ENCODE assay signal across 20 mouse cellular contexts in the genomic region with DNA sequence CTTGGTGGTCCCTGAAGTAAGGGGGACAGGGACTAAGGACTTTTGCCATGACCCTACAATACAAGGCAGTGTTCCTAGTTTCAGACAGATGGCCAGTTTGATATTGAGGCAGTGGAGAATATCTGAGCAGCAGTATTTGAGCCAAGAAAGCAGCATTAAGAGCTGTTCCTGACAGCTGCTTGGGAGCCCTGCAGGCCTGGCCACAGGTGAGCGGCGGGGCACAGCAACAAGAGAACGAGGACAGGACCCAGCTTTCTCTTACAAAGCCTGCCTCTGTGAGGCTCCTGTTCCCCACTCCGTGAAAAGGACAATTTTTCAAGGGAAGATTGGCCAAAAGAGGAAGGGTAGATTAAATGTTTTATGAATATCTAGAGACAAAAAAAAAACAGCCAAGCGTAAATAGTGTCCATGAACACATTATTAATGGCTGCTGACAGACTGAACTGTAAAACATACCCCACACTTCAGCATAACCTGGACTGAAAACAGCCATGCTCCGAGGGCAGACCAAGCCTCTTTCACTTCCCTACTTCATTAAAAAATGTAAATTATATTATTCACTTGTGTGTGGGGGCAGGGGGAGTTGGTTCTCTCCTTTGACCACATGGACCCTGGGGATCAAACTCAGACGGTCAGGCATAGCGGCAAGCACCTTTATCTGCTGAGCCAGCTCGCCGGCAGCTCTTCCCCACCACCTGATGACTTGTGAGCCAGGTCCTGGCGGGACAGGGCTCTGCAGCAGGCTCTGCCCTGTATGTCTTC. TPM values are rescaled to one million over a fixed set of nuclear protein-coding genes. Genes with fewer than 3 reads are reported as not detected.
DNase-seq lines count a peak whose midpoint lies in the region; ATAC-seq and TF ChIP-seq lines count a peak whose summit lies in the region.
"Had no signal": no experiment of that assay in that cellular context is flagged by ENCODE, and none has a peak within 500 bp of the region (broad histone marks: within the 10 kb centered on the region; RNA-seq: fewer than 3 reads in every experiment).

No protein-coding gene starts in this region.

- H3K27ac ChIP-seq in midbrain, postnatal 0 days (ENCODE audit: low read depth, low read length): no peak overlapping the region
- no peak overlapping the region for H3K27ac ChIP-seq in midbrain, embryonic 11.5 days (ENCODE audit: low read depth, low read length)
- no peak overlapping the region for H3K27ac ChIP-seq in CH12.LX (ENCODE audit: insufficient read depth, low read depth)
- H3K27ac ChIP-seq: embryonic facial prominence, embryonic 12.5 days; forebrain, embryonic 15.5 days; heart, embryonic 10.5 days; hindbrain, embryonic 13.5 days had no signal

- no peak for TF ChIP-seq CTCF in midbrain, postnatal 0 days (IDR thresholded peaks at IDR 0.05)
- no peak for TF ChIP-seq CTCF in CH12.LX (conservative IDR thresholded peaks at IDR 0.05 in 1 of 2, IDR thresholded peaks at IDR 0.05 in 1 of 2; ENCODE audit: low read depth in 2 of 2, low read length in 2 of 2)

- WGBS in midbrain, postnatal 0 days: 75% methylated on average over 11 of the region's 11 CpGs
- WGBS in midbrain, embryonic 11.5 days: 80% methylated on average over 11 of the region's 11 CpGs

- intact Hi-C loops in heart, postnatal 10 days (cut with DNase I): no loop called here

- H3K27me3 ChIP-seq in midbrain, postnatal 0 days (ENCODE audit: insufficient read depth, low read length): no peaks in the 10 kb centered on the region
- H3K27me3 ChIP-seq in midbrain, embryonic 11.5 days (ENCODE audit: control insufficient read depth, insufficient read depth, low read length): no peaks in the 10 kb centered on the region
- H3K27me3 ChIP-seq in CH12.LX (replicated peaks): no peaks in the 10 kb centered on the region
- H3K27me3 ChIP-seq: embryonic facial prominence, embryonic 12.5 days; forebrain, embryonic 15.5 days; hindbrain, embryonic 13.5 days had no signal

- no peak for TF ChIP-seq RAD21 in CH12.LX (IDR thresholded peaks at IDR 0.05; ENCODE audit: low read depth, low read length)

- no peaks in the 10 kb centered on the region for H3K9me3 ChIP-seq in midbrain, postnatal 0 days (ENCODE audit: low read length)
- H3K9me3 ChIP-seq in midbrain, embryonic 11.5 days (ENCODE audit: control insufficient read depth, low read length): no peaks in the 10 kb centered on the region
- no peaks in the 10 kb centered on the region for H3K9me3 ChIP-seq in CH12.LX (replicated peaks; ENCODE audit: low read length)
- H3K9me3 ChIP-seq: embryonic facial prominence, embryonic 12.5 days; forebrain, embryonic 15.5 days; heart, embryonic 10.5 days; hindbrain, embryonic 13.5 days had no signal

- TF ChIP-seq EP300 in CH12.LX (IDR thresholded peaks at IDR 0.05; ENCODE audit: low read length): 0 out of 2 replicates have a peak, but pooled peaks have one; percentile 34

- no peaks in the 10 kb centered on the region for H3K36me3 ChIP-seq in midbrain, postnatal 0 days (ENCODE audit: insufficient read depth, low read length)
- no peaks in the 10 kb centered on the region for H3K36me3 ChIP-seq in midbrain, embryonic 11.5 days (ENCODE audit: control insufficient read depth, insufficient read depth, low read length)
- peaks cover 0 to 2% of the 10 kb centered on the region in 2 experiments for H3K36me3 ChIP-seq in CH12.LX (replicated peaks in 1 of 2; ENCODE audit: control insufficient read depth in 1 of 2, insufficient read depth in 1 of 2, low read length in 1 of 2)
- H3K36me3 ChIP-seq: forebrain, embryonic 15.5 days had no signal

- no peak overlapping the region for H3K9ac ChIP-seq in midbrain, postnatal 0 days (replicated peaks; ENCODE audit: low read length, poor library complexity, severe bottlenecking)
- H3K9ac ChIP-seq in midbrain, embryonic 11.5 days (ENCODE audit: low read length): no peak overlapping the region
- H3K9ac ChIP-seq in CH12.LX (ENCODE audit: insufficient read depth, low read depth): no peak overlapping the region
- H3K9ac ChIP-seq: embryonic facial prominence, embryonic 12.5 days; forebrain, embryonic 15.5 days; hindbrain, embryonic 13.5 days had no signal

- in situ Hi-C loops in CH12.LX (cut with MboI; ENCODE audit: low pct_ligation_motif_present, low pct_unique_long_range_greater_than_20kb, low sequenced_read_pairs): no loop called here

- ATAC-seq in midbrain, postnatal 0 days (ENCODE audit: low FRiP score): no peak
- ATAC-seq in midbrain, embryonic 11.5 days (ENCODE audit: low FRiP score): no peak
- ATAC-seq: CD4-positive, CD25-positive, alpha-beta regulatory T cell, adult 4 months; forebrain, embryonic 15.5 days had no signal

- dilution Hi-C loops in CH12.LX (cut with MboI; ENCODE audit: extremely low pct_ligation_motif_present, extremely low pct_unique_long_range_greater_than_20kb, low sequenced_read_pairs): no loop called here

- no peaks in the 10 kb centered on the region for H3K79me2 ChIP-seq in CH12.LX (replicated peaks; ENCODE audit: control insufficient read depth, extremely low read depth, insufficient read depth, poor library complexity, severe bottlenecking)

- no peaks in the 10 kb centered on the region for H3K4me1 ChIP-seq in midbrain, postnatal 0 days (ENCODE audit: insufficient read depth, low read length)
- H3K4me1 ChIP-seq in midbrain, embryonic 11.5 days (ENCODE audit: control insufficient read depth, insufficient read depth, low read length): no peaks in the 10 kb centered on the region
- peaks cover 2 to 18% of the 10 kb centered on the region in 2 experiments; a peak in 3 of 4 replicates for H3K4me1 ChIP-seq in CH12.LX (ENCODE audit: control insufficient read depth in 1 of 2, insufficient read depth in 2 of 2)
- H3K4me1 ChIP-seq: embryonic facial prominence, embryonic 12.5 days had no signal

- peak; percentile 80 for DNase-seq in heart, adult 11 months
- DNase-seq in heart, postnatal 10 days: no peak
- DNase-seq in midbrain, postnatal 0 days (ENCODE audit: low spot score): peak; percentile 24
- no peak for DNase-seq in midbrain, embryonic 11.5 days (ENCODE audit: low spot score, missing footprints)
- peak; percentile 61 for DNase-seq in A20 (ENCODE audit: low read depth, low spot score)
- peak; percentile 26 for DNase-seq in CH12.LX (ENCODE audit: extremely low read depth)
- no peak for DNase-seq in right cerebral cortex, postnatal 25 days
- DNase-seq: adrenal gland, postnatal 10 days; cerebellum, adult 18-20 months; cerebellum, adult 9-11 months; gastrocnemius, postnatal 36 days; heart, adult 18-20 months; heart, postnatal 14 days had no signal

- H3K4me2 ChIP-seq in midbrain, postnatal 0 days (ENCODE audit: low read depth, low read length, poor library complexity, severe bottlenecking): no peak overlapping the region
- H3K4me2 ChIP-seq in midbrain, embryonic 11.5 days: no peak overlapping the region
- H3K4me2 ChIP-seq in CH12.LX (ENCODE audit: insufficient read depth, low read depth, poor library complexity, severe bottlenecking): peak overlapping the region; percentile 1; the same call in 1 of the 2 replicates
- H3K4me2 ChIP-seq: embryonic facial prominence, embryonic 12.5 days; forebrain, embryonic 15.5 days; hindbrain, embryonic 13.5 days had no signal

- TF ChIP-seq POLR2A in CH12.LX (IDR thresholded peaks at IDR 0.05; ENCODE audit: low read depth, low read length): no peak

- no peak overlapping the region for H3K4me3 ChIP-seq in midbrain, postnatal 0 days (ENCODE audit: low read depth, low read length)
- no peak overlapping the region for H3K4me3 ChIP-seq in midbrain, embryonic 11.5 days (ENCODE audit: low read depth, low read length)
- no peak overlapping the region for H3K4me3 ChIP-seq in CH12.LX (replicated peaks in 1 of 3; ENCODE audit: low read depth in 2 of 3, low read length in 2 of 3, poor library complexity in 1 of 3)
- H3K4me3 ChIP-seq: embryonic facial prominence, embryonic 12.5 days; forebrain, embryonic 15.5 days; heart, embryonic 10.5 days; hindbrain, embryonic 13.5 days had no signal

TF ChIP-seq in CH12.LX, 34 proteins besides CTCF, POLR2A, EP300 and RAD21 (continues in another document):
- TF ChIP-seq UBTF (IDR thresholded peaks at IDR 0.05; ENCODE audit: low read depth, low read length): no peak
- no peak for TF ChIP-seq JUN (IDR thresholded peaks at IDR 0.05; ENCODE audit: insufficient read depth, low read depth, low read length)
- TF ChIP-seq TBP (conservative IDR thresholded peaks at IDR 0.05; ENCODE audit: low read depth, low read length): no peak
- no peak for TF ChIP-seq POLR2AphosphoS2 (IDR thresholded peaks at IDR 0.05; ENCODE audit: low read depth, low read length)
- TF ChIP-seq ZMIZ1 (IDR thresholded peaks at IDR 0.05; ENCODE audit: low read depth, low read length): no peak
- no peak for TF ChIP-seq TCF12 (IDR thresholded peaks at IDR 0.05; ENCODE audit: low read depth, low read length)
- no peak for TF ChIP-seq E2F4 (IDR thresholded peaks at IDR 0.05; ENCODE audit: insufficient replicate concordance, low read depth, low read length)
- no peak for TF ChIP-seq MAX (IDR thresholded peaks at IDR 0.05; ENCODE audit: low read length)
- no peak for TF ChIP-seq MAFK (IDR thresholded peaks at IDR 0.05; ENCODE audit: insufficient replicate concordance, low read length)

RNA-seq across cellular contexts. Expression of gene Mall, which starts 22.3 kb away (rescaled TPM):
- total RNA-seq in heart, postnatal 10 days (2021): 10 to 100 TPM; 14.5 to 15.9 TPM
- total RNA-seq in midbrain, postnatal 0 days (2014; rRNA removed): 0.93 and 1.7 TPM in 2 replicates
- 0.39 and 0.53 TPM in 2 replicates for polyA plus RNA-seq in midbrain, postnatal 0 days (2015; fragmentation: Nextera tagmentation; extraction: Ambion mirVana)
- 0.61 and 0.77 TPM in 2 replicates for polyA plus RNA-seq in midbrain, embryonic 11.5 days (2014; fragmentation: Nextera tagmentation; extraction: Ambion mirVana)
- total RNA-seq in CH12.LX (2012; rRNA removed) (not detected in 2 replicates), CH12.LX (2014; rRNA removed) (not detected in 2 replicates)
- polyA plus RNA-seq in CH12.LX (2012; ENCODE audit: insufficient read length, low read depth): 0.11 and 0.16 TPM in 2 replicates
- total RNA-seq: hematopoietic stem cell, adult 5-6 weeks; MEL had no signal
- polyA plus RNA-seq: CD4-positive, CD25-positive, alpha-beta regulatory T cell, adult 4 months had no signal

RNA-seq across cellular contexts. Expression of gene Nphp1, which starts 36.7 kb away (rescaled TPM):
- total RNA-seq in heart, postnatal 10 days (2021): 10 to 100 TPM; 10.9 to 12.3 TPM
- total RNA-seq in midbrain, postnatal 0 days (2014; rRNA removed): 10.4 and 11.3 TPM in 2 replicates
- polyA plus RNA-seq in midbrain, postnatal 0 days (2015; fragmentation: Nextera tagmentation; extraction: Ambion mirVana): 17.1 and 18.6 TPM in 2 replicates
- polyA plus RNA-seq in midbrain, embryonic 11.5 days (2014; fragmentation: Nextera tagmentation; extraction: Ambion mirVana): 35.5 and 36.5 TPM in 2 replicates
- total RNA-seq in CH12.LX (2012; rRNA removed): 7.5 and 8.2 TPM in 2 replicates
- total RNA-seq in CH12.LX (2014; rRNA removed): 4.6 and 6.3 TPM in 2 replicates
- polyA plus RNA-seq in CH12.LX (2012; ENCODE audit: insufficient read length, low read depth): 9.7 and 10.5 TPM in 2 replicates

RNA-seq across cellular contexts. Expression of gene Mtln, which starts 40.3 kb away (rescaled TPM):
- 10 to 100 TPM; 34.9 to 36.5 TPM for total RNA-seq in heart, postnatal 10 days (2021)
- 10.9 and 24.4 TPM in 2 replicates for total RNA-seq in midbrain, postnatal 0 days (2014; rRNA removed)
- 56.6 and 63.0 TPM in 2 replicates for polyA plus RNA-seq in midbrain, postnatal 0 days (2015; fragmentation: Nextera tagmentation; extraction: Ambion mirVana)
- polyA plus RNA-seq in midbrain, embryonic 11.5 days (2014; fragmentation: Nextera tagmentation; extraction: Ambion mirVana): 30.1 and 30.8 TPM in 2 replicates
- total RNA-seq in CH12.LX (2012; rRNA removed) (43.9 and 51.3 TPM in 2 replicates), CH12.LX (2014; rRNA removed) (37.2 and 47.2 TPM in 2 replicates)
- 35.4 and 40.7 TPM in 2 replicates for polyA plus RNA-seq in CH12.LX (2012; ENCODE audit: insufficient read length, low read depth)

Comparison
In these comparisons a context has a peak if more than half of its experiments do, and no peak if none do; other contexts are left out.
1. DNase-seq: peak in heart, adult 11 months (single experiment), midbrain, postnatal 0 days (single experiment), A20 (single experiment) and CH12.LX (single experiment); none in heart, postnatal 10 days (0 of 2), midbrain, embryonic 11.5 days (single experiment) and right cerebral cortex, postnatal 25 days (single experiment).